Comparison of ENCODE assay signal across 14 mouse cellular contexts in the genomic region with DNA sequence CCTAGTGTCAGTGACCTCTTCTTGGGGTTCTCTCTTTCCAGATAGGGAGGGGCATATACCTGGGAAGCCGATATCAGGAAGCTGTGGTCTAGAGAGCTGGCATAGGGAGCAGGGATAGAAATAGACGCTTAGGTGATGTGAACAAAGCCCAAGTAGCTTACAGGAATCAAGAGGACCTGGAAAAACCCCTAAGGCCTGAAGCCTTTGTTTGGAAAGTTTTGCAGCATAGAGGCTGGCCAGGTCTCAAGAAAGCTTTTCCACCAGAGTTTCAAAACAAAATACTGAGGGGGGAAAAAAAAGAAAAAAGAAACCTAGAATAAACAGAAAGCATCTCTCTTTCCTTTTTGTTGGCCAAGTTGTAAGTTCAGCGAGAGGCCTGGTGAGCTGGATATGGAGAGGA.
DNase-seq lines count a peak whose midpoint lies in the region; ATAC-seq and TF ChIP-seq lines count a peak whose summit lies in the region.
"Had no signal": no experiment of that assay in that cellular context is flagged by ENCODE, and none has a peak within 500 bp of the region (broad histone marks: within the 10 kb centered on the region; RNA-seq: fewer than 3 reads in every experiment).

No protein-coding gene starts in this region.

- H3K36me3 ChIP-seq in kidney, embryonic 15.5 days, result no peaks in the 10 kb centered on the region
- H3K36me3 ChIP-seq in stomach, embryonic 14.5 days (ENCODE audit: control insufficient read depth, insufficient read depth, low read length), result no peaks in the 10 kb centered on the region
- no peaks in the 10 kb centered on the region for H3K36me3 ChIP-seq in stomach, postnatal 0 days (ENCODE audit: control insufficient read depth, insufficient read depth, low read length)
- no peaks in the 10 kb centered on the region for H3K36me3 ChIP-seq in midbrain, embryonic 16.5 days (ENCODE audit: control insufficient read depth, insufficient read depth, low read length)
- H3K36me3 ChIP-seq: G1E had no signal

- H3K27me3 ChIP-seq in kidney, embryonic 15.5 days, result no peaks in the 10 kb centered on the region
- H3K27me3 ChIP-seq in stomach, embryonic 14.5 days (ENCODE audit: control insufficient read depth, insufficient read depth, low read length), result no peaks in the 10 kb centered on the region
- no peaks in the 10 kb centered on the region for H3K27me3 ChIP-seq in stomach, postnatal 0 days (ENCODE audit: control insufficient read depth, insufficient read depth, low read length)
- no peaks in the 10 kb centered on the region for H3K27me3 ChIP-seq in midbrain, embryonic 16.5 days (ENCODE audit: control insufficient read depth, insufficient read depth, low read depth, low read length)

- intact Hi-C loops in gastrocnemius, adult 2 months (cut with DNase I), result no loop called here

- 0 out of 2 replicates have a peak, but pooled peaks cover 3% of the 10 kb centered on the region for H3K4me1 ChIP-seq in kidney, embryonic 15.5 days
- no peaks in the 10 kb centered on the region for H3K4me1 ChIP-seq in stomach, embryonic 14.5 days (ENCODE audit: control insufficient read depth, insufficient read depth, low read length)
- no peaks in the 10 kb centered on the region for H3K4me1 ChIP-seq in stomach, postnatal 0 days (replicated peaks; ENCODE audit: control insufficient read depth, insufficient read depth)
- H3K4me1 ChIP-seq in midbrain, embryonic 16.5 days (ENCODE audit: control insufficient read depth, insufficient read depth, low read length), result no peaks in the 10 kb centered on the region

- no peak for TF ChIP-seq CTCF in gastrocnemius, adult 2 months (IDR thresholded peaks at IDR 0.05)
- no peak for TF ChIP-seq CTCF in stomach, postnatal 0 days (IDR thresholded peaks at IDR 0.05; ENCODE audit: low read depth)

- peak overlapping the region; percentile 84 for H3K27ac ChIP-seq in gastrocnemius, adult 2 months
- peak overlapping the region; percentile 64; the same call in 1 of the 2 replicates for H3K27ac ChIP-seq in kidney, embryonic 15.5 days
- peak overlapping the region; percentile 33; the same call in 1 of the 2 replicates for H3K27ac ChIP-seq in stomach, embryonic 14.5 days (ENCODE audit: low read length)
- H3K27ac ChIP-seq in stomach, postnatal 0 days (replicated peaks), result no peak overlapping the region
- no peak overlapping the region for H3K27ac ChIP-seq in midbrain, embryonic 16.5 days (ENCODE audit: low read length)
- H3K27ac ChIP-seq: macrophage had no signal

- H3K4me2 ChIP-seq in kidney, embryonic 15.5 days, result no peak overlapping the region
- H3K4me2 ChIP-seq in stomach, embryonic 14.5 days (replicated peaks; ENCODE audit: low read depth, low read length), result no peak overlapping the region
- no peak overlapping the region for H3K4me2 ChIP-seq in stomach, postnatal 0 days (replicated peaks; ENCODE audit: low read depth)
- no peak overlapping the region for H3K4me2 ChIP-seq in midbrain, embryonic 16.5 days (ENCODE audit: low read length)

- no peak for TF ChIP-seq EP300 in stomach, postnatal 0 days (optimal IDR thresholded peaks at IDR 0.05)

- no peak overlapping the region for H3K4me3 ChIP-seq in gastrocnemius, adult 2 months
- H3K4me3 ChIP-seq in kidney, embryonic 15.5 days (replicated peaks), result no peak overlapping the region
- H3K4me3 ChIP-seq in stomach, embryonic 14.5 days (ENCODE audit: low read depth, low read length), result no peak overlapping the region
- no peak overlapping the region for H3K4me3 ChIP-seq in stomach, postnatal 0 days (ENCODE audit: low read depth, low read length)
- no peak overlapping the region for H3K4me3 ChIP-seq in midbrain, embryonic 16.5 days (ENCODE audit: low read depth, low read length)

- no peak for DNase-seq in gastrocnemius, adult 2 months
- no peak for DNase-seq in gastrocnemius, postnatal 4 days (ENCODE audit: low spot score in 2 of 2)
- no peak for DNase-seq in kidney, postnatal 4 days
- DNase-seq in stomach, postnatal 0 days (ENCODE audit: low spot score), result no peak
- no peak for DNase-seq in gastrocnemius, postnatal 10 days
- DNase-seq: cerebellum, adult 9-10 months; forebrain, postnatal 0 days; gastrocnemius, postnatal 36 days; right cerebral cortex, postnatal 4 days had no signal

- no peaks in the 10 kb centered on the region for H3K9me3 ChIP-seq in kidney, embryonic 15.5 days (replicated peaks)
- H3K9me3 ChIP-seq in stomach, embryonic 14.5 days (ENCODE audit: control insufficient read depth, low read depth, low read length), result no peaks in the 10 kb centered on the region
- H3K9me3 ChIP-seq in stomach, postnatal 0 days (ENCODE audit: control insufficient read depth, low read length), result no peaks in the 10 kb centered on the region
- H3K9me3 ChIP-seq in midbrain, embryonic 16.5 days (replicated peaks; ENCODE audit: control insufficient read depth, low read length, poor library complexity, severe bottlenecking), result no peaks in the 10 kb centered on the region
- H3K9me3 ChIP-seq: G1E had no signal

- no peak for ATAC-seq in kidney, embryonic 15.5 days (replicated peaks; ENCODE audit: low FRiP score)
- no peak for ATAC-seq in stomach, embryonic 14.5 days (ENCODE audit: insufficient number of reproducible peaks, insufficient read depth, low FRiP score, low read depth)
- no peak for ATAC-seq in stomach, postnatal 0 days (ENCODE audit: low FRiP score, low TSS enrichment)
- ATAC-seq in midbrain, embryonic 16.5 days, result no peak
- ATAC-seq: forebrain, postnatal 0 days had no signal

- WGBS in kidney, embryonic 15.5 days, result 90% methylated on average over 3 of the region's 3 CpGs
- 86% methylated on average over 3 of the region's 3 CpGs for WGBS in stomach, embryonic 14.5 days
- WGBS in stomach, postnatal 0 days, result 73% methylated on average over 3 of the region's 3 CpGs
- 87% methylated on average over 3 of the region's 3 CpGs for WGBS in midbrain, embryonic 16.5 days

- no peak overlapping the region for H3K9ac ChIP-seq in kidney, embryonic 15.5 days
- no peak overlapping the region for H3K9ac ChIP-seq in stomach, embryonic 14.5 days (replicated peaks; ENCODE audit: low read depth, low read length)
- H3K9ac ChIP-seq in stomach, postnatal 0 days (ENCODE audit: low read length), result no peak overlapping the region
- H3K9ac ChIP-seq in midbrain, embryonic 16.5 days (ENCODE audit: low read depth, low read length), result no peak overlapping the region
- H3K9ac ChIP-seq: forebrain, postnatal 0 days had no signal

Comparison
In these comparisons a context has a peak if more than half of its experiments do, and no peak if none do; other contexts are left out.
1. H3K27ac ChIP-seq: peak in gastrocnemius, adult 2 months (single experiment), kidney, embryonic 15.5 days (single experiment) and stomach, embryonic 14.5 days (single experiment); none in stomach, postnatal 0 days (single experiment) and midbrain, embryonic 16.5 days (single experiment).